Mouse (Mus musculus): Measurements from ENCODE around the gene Ap4m1. TPM values are rescaled to one million over a fixed set of nuclear protein-coding genes. Genes with fewer than 3 reads are reported as not detected.

Gene Ap4m1
- 27.8 and 31.9 TPM in 2 replicates for polyA plus RNA-seq (2015; fragmentation: Nextera tagmentation; extraction: Ambion mirVana)

GRCm38 (mm10) chr5:138171695-138172491, at the start of gene Ap4m1, which contains the start of gene Mcm7:
Gene Ap4m1, plus strand, starts transcription at chr5:138172002.
Gene Mcm7, minus strand, starts transcription at chr5:138172422.
- 0% methylated on average over 54 of the region's 54 CpGs for WGBS
- ATAC-seq = peak; percentile 93
- peaks cover 26% of the 10 kb centered on the region for H3K4me1 ChIP-seq (replicated peaks; ENCODE audit: control insufficient read depth, insufficient read depth, low read length)
- no peaks in the 10 kb centered on the region for H3K9me3 ChIP-seq (ENCODE audit: control insufficient read depth, low read length)
- H3K27me3 ChIP-seq (replicated peaks; ENCODE audit: control insufficient read depth, insufficient read depth, low read length) = no peaks in the 10 kb centered on the region
- peak within 1 kb of the TSS; percentile 98 for H3K27ac ChIP-seq (ENCODE audit: low read length)
- H3K4me2 ChIP-seq (ENCODE audit: low read length) = peak within 1 kb of the TSS; percentile 84
- H3K9ac ChIP-seq (replicated peaks; ENCODE audit: low read depth, low read length) = peak within 1 kb of the TSS; percentile 82
- H3K4me3 ChIP-seq (replicated peaks; ENCODE audit: low read length) = peak within 1 kb of the TSS; percentile 87
- peaks cover 13% of the 10 kb centered on the region for H3K36me3 ChIP-seq (ENCODE audit: control insufficient read depth, insufficient read depth)

GRCm38 (mm10) chr5:138132425-138133064, 39.3 kb upstream of the Ap4m1 start:
- Histone ChIP-seq H3K4me2 (ENCODE audit: low read length) (no peak overlapping the region), H3K27me3 (replicated peaks; ENCODE audit: control insufficient read depth, insufficient read depth, low read length) (no peaks in the 10 kb centered on the region), H3K36me3 (ENCODE audit: control insufficient read depth, insufficient read depth) (peaks cover 50% of the 10 kb centered on the region), H3K9me3 (ENCODE audit: control insufficient read depth, low read length) (no peaks in the 10 kb centered on the region), H3K4me1 (replicated peaks; ENCODE audit: control insufficient read depth, insufficient read depth, low read length) (no peaks in the 10 kb centered on the region), H3K4me3 (replicated peaks; ENCODE audit: low read length) (no peak overlapping the region), H3K27ac (ENCODE audit: low read length) (no peak overlapping the region), H3K9ac (replicated peaks; ENCODE audit: low read depth, low read length) (no peak overlapping the region)
- no peak for ATAC-seq
- 95% methylated on average over 5 of the region's 5 CpGs for WGBS

GRCm38 (mm10) chr5:138137257-138137656, 34.5 kb upstream of the Ap4m1 start:
- no peaks in the 10 kb centered on the region for H3K9me3 ChIP-seq (ENCODE audit: control insufficient read depth, low read length)
- ATAC-seq = no peak

GRCm38 (mm10) chr5:138137935-138138549, 33.8 kb upstream of the Ap4m1 start:
- Histone ChIP-seq H3K27ac (ENCODE audit: low read length) (no peak overlapping the region), H3K27me3 (replicated peaks; ENCODE audit: control insufficient read depth, insufficient read depth, low read length) (no peaks in the 10 kb centered on the region), H3K4me2 (ENCODE audit: low read length) (no peak overlapping the region), H3K9ac (replicated peaks; ENCODE audit: low read depth, low read length) (no peak overlapping the region), H3K4me1 (replicated peaks; ENCODE audit: control insufficient read depth, insufficient read depth, low read length) (no peaks in the 10 kb centered on the region), H3K9me3 (ENCODE audit: control insufficient read depth, low read length) (no peaks in the 10 kb centered on the region), H3K36me3 (ENCODE audit: control insufficient read depth, insufficient read depth) (peaks cover 26% of the 10 kb centered on the region), H3K4me3 (replicated peaks; ENCODE audit: low read length) (no peak overlapping the region)
- ATAC-seq = peak; percentile 59; the same call in 1 of the 2 replicates
- 64% methylated on average over 8 of the region's 8 CpGs for WGBS

More at GRCm38 (mm10) chr5:138137257-138137656, 34.5 kb upstream of the Ap4m1 start:
- no peaks in the 10 kb centered on the region for H3K27me3 ChIP-seq (replicated peaks; ENCODE audit: control insufficient read depth, insufficient read depth, low read length)
- peaks cover 30% of the 10 kb centered on the region for H3K36me3 ChIP-seq (ENCODE audit: control insufficient read depth, insufficient read depth)
- 93% methylated on average over 4 of the region's 4 CpGs for WGBS
- H3K4me3 ChIP-seq (replicated peaks; ENCODE audit: low read length) = no peak overlapping the region
- H3K9ac ChIP-seq (replicated peaks; ENCODE audit: low read depth, low read length) = no peak overlapping the region
- no peak overlapping the region for H3K27ac ChIP-seq (ENCODE audit: low read length)
- H3K4me2 ChIP-seq (ENCODE audit: low read length) = no peak overlapping the region
- no peaks in the 10 kb centered on the region for H3K4me1 ChIP-seq (replicated peaks; ENCODE audit: control insufficient read depth, insufficient read depth, low read length)

GRCm38 (mm10) chr5:138138585-138138984, 33.2 kb upstream of the Ap4m1 start:
- peaks cover 26% of the 10 kb centered on the region for H3K36me3 ChIP-seq (ENCODE audit: control insufficient read depth, insufficient read depth)
- no peak for ATAC-seq
- H3K4me1 ChIP-seq (replicated peaks; ENCODE audit: control insufficient read depth, insufficient read depth, low read length) = no peaks in the 10 kb centered on the region
- H3K4me2 ChIP-seq (ENCODE audit: low read length) = no peak overlapping the region
- 60% methylated on average over 4 of the region's 4 CpGs for whole genome bisulfite sequencing
- H3K27ac ChIP-seq (ENCODE audit: low read length) = no peak overlapping the region
- H3K4me3 ChIP-seq (replicated peaks; ENCODE audit: low read length) = no peak overlapping the region
- H3K9me3 ChIP-seq (ENCODE audit: control insufficient read depth, low read length) = no peaks in the 10 kb centered on the region
- no peak overlapping the region for H3K9ac ChIP-seq (replicated peaks; ENCODE audit: low read depth, low read length)
- no peaks in the 10 kb centered on the region for H3K27me3 ChIP-seq (replicated peaks; ENCODE audit: control insufficient read depth, insufficient read depth, low read length)

- Histone ChIP-seq H3K4me3 (replicated peaks; ENCODE audit: low read length) (peak overlapping the region; percentile 85), H3K27ac (ENCODE audit: low read length) (no peak overlapping the region), H3K9me3 (ENCODE audit: control insufficient read depth, low read length) (no peaks in the 10 kb centered on the region), H3K4me1 (replicated peaks; ENCODE audit: control insufficient read depth, insufficient read depth, low read length) (peaks cover 7% of the 10 kb centered on the region; the same call in 1 of the 2 replicates), H3K4me2 (ENCODE audit: low read length) (peak overlapping the region; percentile 81), H3K27me3 (replicated peaks; ENCODE audit: control insufficient read depth, insufficient read depth, low read length) (no peaks in the 10 kb centered on the region), H3K36me3 (ENCODE audit: control insufficient read depth, insufficient read depth) (peaks cover 15% of the 10 kb centered on the region), H3K9ac (replicated peaks; ENCODE audit: low read depth, low read length) (peak overlapping the region; percentile 97; the same call in 1 of the 2 replicates)
- 80% methylated on average over 3 of the region's 3 CpGs for WGBS
- no peak for ATAC-seq
These were observed 17.4 kb upstream of the Ap4m1 start for GRCm38 (mm10) chr5:138154390-138154789.

- Histone ChIP-seq H3K9me3 (ENCODE audit: control insufficient read depth, low read length) (no peaks in the 10 kb centered on the region), H3K4me1 (replicated peaks; ENCODE audit: control insufficient read depth, insufficient read depth, low read length) (peaks cover 11% of the 10 kb centered on the region), H3K4me3 (replicated peaks; ENCODE audit: low read length) (peak within 1 kb of the TSS; percentile 85), H3K36me3 (ENCODE audit: control insufficient read depth, insufficient read depth) (peaks cover 12% of the 10 kb centered on the region), H3K4me2 (ENCODE audit: low read length) (peak within 1 kb of the TSS; percentile 81), H3K27me3 (replicated peaks; ENCODE audit: control insufficient read depth, insufficient read depth, low read length) (no peaks in the 10 kb centered on the region), H3K27ac (ENCODE audit: low read length) (peak within 1 kb of the TSS; percentile 97), H3K9ac (replicated peaks; ENCODE audit: low read depth, low read length) (peak within 1 kb of the TSS; percentile 97)
- WGBS = under 1% methylated on average over 31 of the region's 31 CpGs
- ATAC-seq = peak; percentile 99
These were observed 16.3 kb upstream of the Ap4m1 start, which contains the start of gene Zfp113 for GRCm38 (mm10) chr5:138155443-138155976. Gene Zfp113, minus strand, starts transcription at chr5:138155744.

- Histone ChIP-seq H3K36me3 (ENCODE audit: control insufficient read depth, insufficient read depth) (peaks cover 23% of the 10 kb centered on the region), H3K9ac (replicated peaks; ENCODE audit: low read depth, low read length) (peak overlapping the region; percentile 70), H3K27ac (ENCODE audit: low read length) (peak overlapping the region; percentile 75), H3K4me1 (replicated peaks; ENCODE audit: control insufficient read depth, insufficient read depth, low read length) (peaks cover 18% of the 10 kb centered on the region), H3K27me3 (replicated peaks; ENCODE audit: control insufficient read depth, insufficient read depth, low read length) (no peaks in the 10 kb centered on the region), H3K4me3 (replicated peaks; ENCODE audit: low read length) (peak overlapping the region; percentile 77), H3K4me2 (ENCODE audit: low read length) (peak overlapping the region; percentile 56), H3K9me3 (ENCODE audit: control insufficient read depth, low read length) (no peaks in the 10 kb centered on the region)
- no peak for ATAC-seq
- 70% methylated on average over 7 of the region's 7 CpGs for WGBS
These were observed 11.5 kb upstream of the Ap4m1 start for GRCm38 (mm10) chr5:138160224-138160762.
